Mouse (Mus musculus) bone marrow, adult 2 months (tissue): ENCODE measurements at regions not wholly inside any gene's neighbourhood (a gene's known extent, or its start where the extent isn't known, plus 50 kb on each side); places are given as distances from the start of the nearest gene placed in this dataset.

Experiments used
- CTCF ChIP-seq: fragments of 200-500 bp; IDR thresholded peaks from 2 replicates; pipeline ENCODE4 v1.5.1; 2011; ENCODE audit warnings: low read length, control low read depth; ENCODE audit not compliant: control insufficient read depth, insufficient read depth
- POLR2A ChIP-seq: fragments of 200-500 bp; IDR thresholded peaks from 2 replicates; pipeline ENCODE4 v1.6.1; 2011; ENCODE audit warnings: low read depth, mild to moderate bottlenecking, control low read depth, low read length, borderline replicate concordance; ENCODE audit not compliant: control insufficient read depth

DNA sequence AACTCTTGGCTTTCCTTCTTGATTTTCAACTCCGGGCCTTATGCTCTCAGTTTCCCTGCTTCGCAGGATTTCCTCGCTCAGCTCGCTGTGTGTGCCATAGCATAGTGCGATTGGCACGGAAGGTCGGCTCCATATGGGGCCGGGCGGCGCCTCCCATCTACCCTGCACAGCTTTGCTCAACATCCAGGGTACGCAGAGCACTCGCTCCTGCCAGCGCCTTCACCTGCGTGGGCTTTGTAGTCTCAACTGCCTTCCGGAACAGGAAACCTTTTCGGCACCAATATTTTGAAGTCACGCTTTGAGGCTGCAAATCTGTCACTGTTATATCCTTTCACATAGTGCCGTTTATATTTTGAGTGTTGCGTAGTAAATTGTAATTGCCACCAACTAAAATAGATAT is 359.9 kb upstream of the Tle4 start:
- TF ChIP-seq CTCF: no peak
- TF ChIP-seq POLR2A: no peak
